In genomic region chr12:85140036-85140701, GRCm38 (mm10) we compare ENCODE assay signal across 15 mouse cellular contexts. TPM values are rescaled to one million over a fixed set of nuclear protein-coding genes. Genes with fewer than 3 reads are reported as not detected.
DNase-seq lines count a peak whose midpoint lies in the region; ATAC-seq and TF ChIP-seq lines count a peak whose summit lies in the region.
"Had no signal": no experiment of that assay in that cellular context is flagged by ENCODE, and none has a peak within 500 bp of the region (broad histone marks: within the 10 kb centered on the region; RNA-seq: fewer than 3 reads in every experiment).

No protein-coding gene starts in this region.

- H3K4me3 ChIP-seq in heart, embryonic 15.5 days = no peak overlapping the region
- H3K4me3 ChIP-seq in thymus, adult 2 months (ENCODE audit: control insufficient read depth, insufficient read depth, low read length) = no peak overlapping the region
- H3K4me3 ChIP-seq in embryonic facial prominence, embryonic 13.5 days = no peak overlapping the region
- H3K4me3 ChIP-seq: forebrain, embryonic 10.5 days; hindbrain, embryonic 10.5 days; left cerebral cortex, adult 2 months had no signal

- H3K4me1 ChIP-seq in heart, embryonic 15.5 days (replicated peaks) = peaks cover 17% of the 10 kb centered on the region
- no peaks in the 10 kb centered on the region for H3K4me1 ChIP-seq in thymus, adult 2 months (replicated peaks; ENCODE audit: control insufficient read depth, insufficient read depth, low read length)
- H3K4me1 ChIP-seq in embryonic facial prominence, embryonic 13.5 days = peaks cover 3% of the 10 kb centered on the region; the same call in 1 of the 2 replicates

- WGBS in heart, embryonic 15.5 days = 31% methylated on average over 18 of the region's 18 CpGs
- 65% methylated on average over 18 of the region's 18 CpGs for WGBS in thymus, adult 2 months
- 44% methylated on average over 18 of the region's 18 CpGs for WGBS in embryonic facial prominence, embryonic 13.5 days

- no peak overlapping the region for H3K9ac ChIP-seq in heart, embryonic 15.5 days
- no peak overlapping the region for H3K9ac ChIP-seq in embryonic facial prominence, embryonic 13.5 days

- H3K27ac ChIP-seq in heart, embryonic 15.5 days = no peak overlapping the region
- H3K27ac ChIP-seq in thymus, adult 2 months (ENCODE audit: control insufficient read depth, insufficient read depth, low read length) = no peak overlapping the region
- H3K27ac ChIP-seq in embryonic facial prominence, embryonic 13.5 days = no peak overlapping the region
- H3K27ac ChIP-seq: forebrain, embryonic 10.5 days; hindbrain, embryonic 10.5 days; left cerebral cortex, adult 2 months had no signal

- H3K9me3 ChIP-seq in heart, embryonic 15.5 days (replicated peaks) = no peaks in the 10 kb centered on the region
- no peaks in the 10 kb centered on the region for H3K9me3 ChIP-seq in embryonic facial prominence, embryonic 13.5 days
- H3K9me3 ChIP-seq: forebrain, embryonic 10.5 days; hindbrain, embryonic 10.5 days had no signal

- intact Hi-C loops in heart, postnatal 10 days (cut with DNase I) = no loop called here

- no peak for TF ChIP-seq POLR2A in thymus, adult 2 months (IDR thresholded peaks at IDR 0.05; ENCODE audit: control insufficient read depth, extremely low read depth, insufficient read depth, low read length, poor library complexity)

- no peak for ATAC-seq in heart, embryonic 15.5 days (replicated peaks; ENCODE audit: insufficient number of reproducible peaks, insufficient read depth, low FRiP score, low read depth)
- ATAC-seq in embryonic facial prominence, embryonic 13.5 days (ENCODE audit: insufficient number of reproducible peaks, insufficient read depth, low FRiP score, low TSS enrichment, low read depth) = no peak

- H3K36me3 ChIP-seq in heart, embryonic 15.5 days = peaks cover 4% of the 10 kb centered on the region
- no peaks in the 10 kb centered on the region; the same call in 1 of the 2 replicates for H3K36me3 ChIP-seq in thymus, adult 2 months (ENCODE audit: control insufficient read depth, insufficient read depth, low read length)
- peaks cover 9% of the 10 kb centered on the region for H3K36me3 ChIP-seq in embryonic facial prominence, embryonic 13.5 days

- H3K4me2 ChIP-seq in heart, embryonic 15.5 days = peak overlapping the region; percentile 3; the same call in 1 of the 2 replicates
- H3K4me2 ChIP-seq in embryonic facial prominence, embryonic 13.5 days = peak overlapping the region; percentile 26

- H3K27me3 ChIP-seq in heart, embryonic 15.5 days = peaks cover 16% of the 10 kb centered on the region
- H3K27me3 ChIP-seq in thymus, adult 2 months (ENCODE audit: control insufficient read depth, insufficient read depth, low read length) = no peaks in the 10 kb centered on the region
- H3K27me3 ChIP-seq in embryonic facial prominence, embryonic 13.5 days = peaks cover 14% of the 10 kb centered on the region
- H3K27me3 ChIP-seq: CH12.LX had no signal

- no peak for DNase-seq in heart, postnatal 10 days
- DNase-seq in thymus, adult 2 months = peak; percentile 50
- DNase-seq in thymus, postnatal 0 days (ENCODE audit: low spot score) = no peak
- DNase-seq in Muller cell, postnatal 12 days (ENCODE audit: inconsistent ontology term) = no peak
- no peak for DNase-seq in cerebellum, postnatal 14 days
- DNase-seq: cerebellum, adult 18-20 months; embryo, embryonic 11 days had no signal

- TF ChIP-seq CTCF in thymus, adult 2 months (IDR thresholded peaks at IDR 0.05; ENCODE audit: borderline replicate concordance, control insufficient read depth, extremely low read depth, insufficient read depth, low read length, poor library complexity) = no peak

RNA-seq across cellular contexts. Expression of gene Rps6kl1, which starts 10.9 kb away (rescaled TPM):
- polyA plus RNA-seq in heart, embryonic 15.5 days (2015; fragmentation: Nextera tagmentation; extraction: Ambion mirVana) = 0.87 and 1.9 TPM in 2 replicates
- total RNA-seq in heart, postnatal 10 days (2021) = 1 to 10 TPM; 3.2 to 3.8 TPM
- polyA plus RNA-seq in thymus, adult 2 months (2012; rRNA removed) = 3.7 and 11.4 TPM in 2 replicates
- polyA plus RNA-seq in thymus, postnatal 0 days (2015; fragmentation: Nextera tagmentation; extraction: Ambion mirVana) = 3.2 and 3.4 TPM in 2 replicates
- polyA plus RNA-seq in embryonic facial prominence, embryonic 13.5 days (2015; fragmentation: Nextera tagmentation; extraction: Ambion mirVana) = 0.78 and 1.1 TPM in 2 replicates
- total RNA-seq: megakaryocyte progenitor cell, adult 5-6 weeks; neutrophil, adult 5-6 weeks had no signal

RNA-seq across cellular contexts. Expression of gene Dlst, which starts 29.5 kb away (rescaled TPM):
- 199 and 204 TPM in 2 replicates for polyA plus RNA-seq in heart, embryonic 15.5 days (2015; fragmentation: Nextera tagmentation; extraction: Ambion mirVana)
- total RNA-seq in heart, postnatal 10 days (2021) = 100 to 1,000 TPM; 632 to 665 TPM
- 131 and 135 TPM in 2 replicates for polyA plus RNA-seq in thymus, adult 2 months (2012; rRNA removed)
- polyA plus RNA-seq in thymus, postnatal 0 days (2015; fragmentation: Nextera tagmentation; extraction: Ambion mirVana) = 83.0 and 89.1 TPM in 2 replicates
- 108 and 109 TPM in 2 replicates for polyA plus RNA-seq in embryonic facial prominence, embryonic 13.5 days (2015; fragmentation: Nextera tagmentation; extraction: Ambion mirVana)

RNA-seq across cellular contexts. Expression of gene Prox2, which starts 29.6 kb away (rescaled TPM):
- polyA plus RNA-seq in heart, embryonic 15.5 days (2015; fragmentation: Nextera tagmentation; extraction: Ambion mirVana) = 2.5 TPM in 2 replicates
- 1 to 10 TPM; 2.2 to 3.3 TPM for total RNA-seq in heart, postnatal 10 days (2021)
- polyA plus RNA-seq in thymus, adult 2 months (2012; rRNA removed) = 2.6 and 4.4 TPM in 2 replicates
- polyA plus RNA-seq in thymus, postnatal 0 days (2015; fragmentation: Nextera tagmentation; extraction: Ambion mirVana) = 3.8 and 4.3 TPM in 2 replicates
- polyA plus RNA-seq in embryonic facial prominence, embryonic 13.5 days (2015; fragmentation: Nextera tagmentation; extraction: Ambion mirVana) = 2.9 and 3.7 TPM in 2 replicates

RNA-seq across cellular contexts. Expression of gene Pgf, which starts 37.4 kb away (rescaled TPM):
- 8.9 and 9.5 TPM in 2 replicates for polyA plus RNA-seq in heart, embryonic 15.5 days (2015; fragmentation: Nextera tagmentation; extraction: Ambion mirVana)
- 1 to 10 TPM; 2.4 to 6.2 TPM for total RNA-seq in heart, postnatal 10 days (2021)
- polyA plus RNA-seq in thymus, adult 2 months (2012; rRNA removed) = 1.3 and 2.1 TPM in 2 replicates
- 2.0 and 2.7 TPM in 2 replicates for polyA plus RNA-seq in thymus, postnatal 0 days (2015; fragmentation: Nextera tagmentation; extraction: Ambion mirVana)
- polyA plus RNA-seq in embryonic facial prominence, embryonic 13.5 days (2015; fragmentation: Nextera tagmentation; extraction: Ambion mirVana) = 8.7 and 10.3 TPM in 2 replicates
- total RNA-seq: megakaryocyte progenitor cell, adult 5-6 weeks; neutrophil, adult 5-6 weeks had no signal
